Mouse (Mus musculus): Measurements from ENCODE around the gene 1700013F07Rik.
"Not testable (repeated sequence)": the region's sequence is repeated elsewhere in the genome, so short reads cannot be mapped to it uniquely, and the experiment has no call there.

The 1700013F07Rik gene

DNA sequence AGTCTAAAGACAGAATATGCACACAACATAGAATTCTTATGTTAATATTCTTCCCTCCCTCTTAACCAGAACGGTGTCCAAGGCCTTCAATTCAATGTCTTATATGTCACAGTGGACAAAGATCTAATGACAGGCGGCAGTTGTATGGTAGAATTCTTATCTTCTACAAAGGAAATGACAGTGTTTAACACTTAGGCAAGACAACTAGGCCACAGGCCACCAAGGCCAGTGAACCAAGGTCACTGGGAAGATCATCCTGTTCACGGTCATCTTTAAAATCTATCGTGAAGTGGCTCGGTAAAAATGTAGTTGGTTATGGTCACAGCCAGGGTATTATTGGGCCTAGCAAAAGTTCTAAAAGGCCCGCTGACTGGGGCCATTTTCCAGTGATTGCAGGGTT lies at the start of gene 1700013F07Rik:
1700013F07Rik (plus strand) TSS at position 200 of the 400 bp plus-strand sequence.
- DNase-seq = no peak

DNA sequence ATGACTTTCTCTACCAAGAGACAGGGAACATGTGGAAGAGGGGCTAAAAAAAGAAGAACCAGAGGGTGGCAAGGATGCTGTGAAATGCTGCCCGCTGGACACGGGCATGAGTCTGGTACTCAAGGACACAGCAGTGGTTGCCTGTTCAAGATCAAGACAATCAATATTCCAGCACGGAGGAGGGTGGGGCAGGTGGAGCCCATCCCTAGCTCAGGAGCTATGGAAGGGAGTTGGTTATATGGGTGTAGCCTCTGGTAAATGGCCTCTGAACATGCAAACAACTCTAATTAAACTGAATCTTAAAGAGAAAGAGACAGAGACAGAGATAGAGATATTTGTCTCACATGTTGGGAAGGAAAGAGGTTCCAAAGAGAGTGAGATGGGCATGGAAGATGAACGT lies 49.2 kb upstream of the 1700013F07Rik start:
- DNase-seq = no peak

DNA sequence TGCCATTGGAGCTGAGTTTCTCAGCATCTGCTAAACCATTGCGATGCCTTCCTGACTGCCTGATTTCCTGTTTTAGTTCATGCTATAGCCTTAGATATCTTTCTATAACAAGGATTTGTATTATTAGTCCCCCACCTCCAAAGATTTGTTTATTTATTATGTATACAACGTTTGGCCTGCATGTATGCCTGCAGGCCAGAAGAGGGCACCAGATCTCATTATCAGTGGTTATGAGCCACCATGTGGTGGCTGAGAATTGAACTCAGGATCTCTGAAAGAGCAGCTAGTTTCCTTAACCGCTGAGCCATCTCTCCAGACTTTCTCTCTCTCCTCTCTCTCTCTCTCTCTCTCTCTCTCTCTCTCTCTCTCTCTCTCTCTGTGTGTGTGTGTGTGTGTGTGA lies 44.0 kb upstream of the 1700013F07Rik start:
- DNase-seq = no peak

DNA sequence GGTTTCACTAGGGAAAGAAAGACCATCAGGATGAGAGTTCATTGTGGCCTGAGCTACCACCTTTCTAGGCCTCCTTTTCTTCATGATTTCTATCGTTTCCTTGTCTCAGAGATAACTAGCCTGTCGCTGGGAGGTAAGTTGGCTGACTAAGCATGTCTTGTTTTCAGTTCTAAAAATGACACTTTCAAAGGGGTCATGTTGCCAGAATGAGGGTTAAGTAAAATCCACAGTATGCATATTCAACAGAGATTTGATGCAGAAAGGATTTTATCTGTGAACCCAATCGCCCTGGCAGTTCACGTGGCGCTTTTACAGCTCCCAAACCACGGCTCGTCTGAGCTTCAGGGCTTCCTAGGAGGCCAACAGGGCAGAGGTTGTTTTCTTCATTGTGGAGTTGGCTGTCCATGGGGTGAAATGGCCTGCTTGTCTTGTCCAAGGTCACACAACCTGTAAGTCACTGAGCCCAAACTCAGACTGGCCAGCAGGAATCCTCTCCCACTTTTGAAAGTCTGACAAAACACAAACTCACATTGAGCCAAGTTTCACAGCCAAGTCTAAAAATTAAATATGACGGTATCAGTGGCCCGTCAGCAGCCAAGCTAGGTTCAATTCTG lies 39.0 kb upstream of the 1700013F07Rik start:
- peak in 1 of 2 experiments; percentile 25 for DNase-seq

DNA sequence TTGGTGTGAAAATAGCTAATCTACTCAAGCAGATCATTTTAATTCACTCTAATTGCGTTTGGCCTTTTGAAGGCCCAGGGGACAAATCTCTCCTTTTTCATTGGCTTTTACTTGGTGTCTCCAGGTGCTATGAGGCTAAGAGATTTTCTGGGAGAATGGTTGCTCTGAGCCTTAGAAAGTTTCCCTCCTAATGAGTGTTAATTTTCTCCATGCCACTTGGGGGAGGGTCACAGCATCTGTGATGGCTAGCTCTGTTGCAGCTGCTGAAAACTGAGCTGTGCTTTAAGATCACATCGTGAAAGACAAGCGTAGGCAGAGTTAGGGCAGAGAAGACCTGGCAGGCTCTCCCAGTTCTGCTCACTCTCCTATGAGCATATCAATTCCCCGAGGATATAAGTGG lies 38.5 kb upstream of the 1700013F07Rik start:
- DNase-seq = no peak

DNA sequence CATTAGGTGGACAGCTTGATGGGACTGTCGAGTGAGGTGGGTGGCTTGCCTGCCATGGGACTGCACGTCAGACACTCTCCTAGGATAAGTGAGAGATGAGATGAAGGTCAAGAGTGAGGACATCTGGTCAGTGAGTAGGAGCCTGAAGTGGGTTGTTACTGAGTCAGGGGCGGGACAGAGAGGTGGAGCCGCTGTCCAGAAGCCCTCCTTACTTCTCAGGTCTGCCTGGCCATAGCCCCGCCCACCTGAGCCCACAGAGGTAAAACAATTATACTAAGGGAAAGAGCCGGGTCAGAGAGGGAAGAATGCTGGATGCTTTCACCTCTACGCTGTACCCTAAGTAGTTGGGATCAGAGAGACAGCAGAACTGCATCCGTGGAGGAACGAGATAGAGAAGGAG lies 36.3 kb upstream of the 1700013F07Rik start:
- no peak for DNase-seq

DNA sequence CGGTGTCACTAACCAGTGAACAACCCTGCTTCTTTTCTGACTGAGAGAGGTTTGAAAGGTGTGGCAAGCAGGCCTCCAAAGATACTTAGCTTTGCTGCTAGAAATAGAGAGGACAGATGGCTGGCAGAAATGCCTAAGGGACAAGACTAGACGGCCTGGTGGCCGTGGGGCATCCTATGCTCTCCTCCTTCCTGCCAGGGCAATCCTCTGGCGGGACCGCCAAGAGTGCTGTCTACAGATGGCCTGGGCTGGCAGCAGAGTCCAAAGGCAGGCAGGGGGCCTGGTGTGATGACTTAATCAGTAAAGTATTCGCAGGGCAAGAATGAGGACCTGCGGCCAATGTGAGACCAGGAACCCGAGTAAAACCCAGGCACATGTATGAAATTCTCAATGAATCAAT lies 34.1 kb upstream of the 1700013F07Rik start:
- peak in 1 of 2 experiments; percentile 33 for DNase-seq

DNA sequence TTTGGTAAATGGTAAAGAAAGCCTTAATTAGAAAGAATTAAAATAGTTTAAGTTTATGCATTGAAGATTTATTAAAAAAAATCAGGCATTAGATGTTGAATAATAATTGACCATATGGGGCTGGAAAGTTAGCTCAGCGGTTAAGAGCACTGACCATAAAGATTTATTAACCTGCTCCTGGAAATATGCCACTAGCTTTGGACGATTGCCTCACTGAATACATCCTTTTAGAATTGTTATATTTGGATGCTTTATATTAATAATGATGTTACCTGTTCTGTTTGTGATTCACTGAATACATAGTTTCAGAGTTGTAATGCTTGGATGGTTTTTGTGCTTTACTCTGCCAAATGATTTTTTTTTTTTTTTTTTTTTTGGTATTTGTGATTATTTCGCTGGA lies 32.5 kb upstream of the 1700013F07Rik start:
- not testable (repeated sequence) for DNase-seq

DNA sequence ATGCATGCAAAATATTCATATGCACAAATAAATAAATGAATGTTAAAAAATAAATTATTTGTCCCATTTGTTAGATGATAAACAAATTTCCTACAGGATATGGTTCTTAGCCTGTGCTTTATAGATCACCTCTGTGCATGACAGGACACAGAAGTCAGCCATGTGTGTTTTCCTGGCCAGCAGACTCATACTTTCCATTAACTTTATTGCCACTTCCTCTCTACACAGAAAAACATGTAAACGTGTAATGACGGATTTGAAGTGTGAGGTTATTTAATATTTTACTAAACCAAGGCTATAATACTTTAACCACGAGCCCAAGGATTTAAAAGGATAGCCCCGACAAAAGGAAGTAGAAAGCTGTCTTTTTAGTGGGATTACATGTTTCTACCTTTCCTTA lies 30.0 kb upstream of the 1700013F07Rik start:
- no peak for DNase-seq

DNA sequence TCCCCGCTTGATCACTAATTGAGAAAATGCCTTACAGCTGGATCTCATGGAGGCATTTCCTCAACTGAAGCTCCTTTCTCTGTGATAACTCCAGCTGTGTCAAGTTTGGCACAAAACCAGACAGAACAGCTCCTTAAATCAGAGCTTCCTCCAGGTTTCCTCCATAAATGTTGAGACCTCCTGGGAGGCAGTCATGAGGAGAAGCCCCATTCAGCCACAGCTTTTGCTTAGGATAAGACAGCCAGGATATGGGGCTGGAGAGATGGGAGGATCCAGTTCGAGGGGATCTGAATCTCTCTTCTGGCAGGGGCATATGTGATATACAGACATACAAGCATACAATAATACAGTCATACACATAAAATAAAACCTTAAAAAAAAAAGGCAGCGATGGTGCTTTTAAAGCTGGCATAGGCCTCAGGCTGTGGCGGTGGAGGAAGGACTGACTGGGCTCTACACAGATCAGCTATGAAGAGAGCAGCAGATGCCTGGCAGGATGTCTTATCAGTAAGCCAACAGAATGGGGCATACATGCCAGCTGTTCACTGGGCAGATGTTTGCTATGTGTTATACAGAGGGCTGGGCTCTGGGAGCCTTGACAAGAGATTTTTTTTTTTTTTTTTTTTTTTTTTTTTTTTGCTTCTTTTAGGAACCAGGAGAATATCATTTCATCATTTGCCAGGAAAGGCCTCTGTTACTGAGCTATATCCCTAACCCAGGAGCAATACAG lies 25.0 kb upstream of the 1700013F07Rik start:
- no peak for DNase-seq

DNA sequence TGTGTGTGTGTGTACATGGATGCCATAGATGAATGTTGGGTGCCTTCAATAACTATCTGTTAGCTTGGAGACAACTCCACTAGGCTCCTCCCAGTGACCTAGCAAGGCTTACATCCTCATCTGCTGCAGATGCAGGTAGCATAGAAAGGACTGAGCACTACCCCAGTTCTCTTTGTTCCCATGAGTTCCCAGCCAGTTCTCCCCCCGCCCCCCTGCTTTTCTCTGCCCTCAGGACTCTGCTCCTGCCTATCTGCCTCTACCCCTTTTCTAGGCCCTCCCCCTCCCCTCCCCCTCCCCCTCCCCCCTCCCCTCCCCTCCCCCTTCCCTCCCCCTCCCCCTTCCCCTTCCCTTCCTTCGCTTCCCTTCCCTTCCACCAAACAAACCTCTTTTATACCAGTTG lies 23.8 kb upstream of the 1700013F07Rik start:
- no peak for DNase-seq

DNA sequence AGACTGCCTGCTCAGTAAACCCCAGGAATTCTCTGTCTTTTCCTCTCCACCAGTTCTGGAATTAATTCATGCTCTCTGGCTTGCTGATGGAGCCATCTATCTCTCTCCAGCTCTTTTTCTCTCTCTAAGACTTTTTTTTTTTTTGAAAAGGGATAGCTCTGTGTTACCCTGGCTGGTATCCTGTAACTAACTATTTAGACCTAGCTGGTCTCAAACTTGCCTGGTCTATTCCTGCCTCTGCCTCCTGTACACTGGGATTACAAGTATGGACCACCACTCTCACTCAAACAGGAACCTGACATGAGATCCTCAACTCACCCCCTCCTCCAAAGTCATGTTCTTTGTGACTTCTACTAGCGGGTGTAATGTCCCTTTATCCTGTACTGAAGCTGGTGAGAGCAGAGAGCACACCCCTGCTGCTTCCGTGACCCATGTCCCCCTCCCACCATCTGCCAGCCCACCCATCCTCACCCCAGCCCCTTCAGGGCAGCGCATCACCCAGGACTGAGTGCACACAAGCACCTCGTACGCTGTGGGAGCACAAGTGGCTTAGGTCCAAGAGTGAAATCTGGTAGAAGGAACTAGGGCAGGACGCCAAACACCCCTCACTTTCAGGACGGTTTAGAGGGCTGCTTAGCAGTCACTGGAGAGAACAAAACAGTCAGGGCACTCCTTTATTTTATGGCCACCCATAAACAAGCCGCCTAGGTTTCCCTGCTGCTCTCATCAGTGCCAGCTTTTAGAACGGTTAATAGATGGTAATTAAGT lies 23.1 kb upstream of the 1700013F07Rik start:
- DNase-seq = no peak

DNA sequence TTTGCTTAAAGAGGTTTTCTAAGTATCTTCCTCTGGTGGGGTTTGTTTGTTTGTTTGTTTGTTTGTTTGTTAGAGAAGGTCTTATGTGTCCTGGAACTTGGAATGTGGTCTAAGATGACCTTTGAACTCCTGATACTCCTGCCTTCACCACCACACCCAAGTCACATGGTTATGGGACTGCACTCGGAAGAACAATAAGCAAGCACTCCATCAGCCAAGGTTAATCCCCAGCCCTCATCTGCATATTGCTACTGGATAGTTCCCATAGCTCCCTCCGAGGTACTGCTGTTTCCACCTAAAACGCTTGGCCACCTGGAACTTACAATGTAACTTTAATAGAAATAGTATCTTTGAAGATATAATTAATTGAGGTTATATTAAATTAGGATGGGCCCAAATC lies 20.5 kb upstream of the 1700013F07Rik start:
- DNase-seq = no peak

DNA sequence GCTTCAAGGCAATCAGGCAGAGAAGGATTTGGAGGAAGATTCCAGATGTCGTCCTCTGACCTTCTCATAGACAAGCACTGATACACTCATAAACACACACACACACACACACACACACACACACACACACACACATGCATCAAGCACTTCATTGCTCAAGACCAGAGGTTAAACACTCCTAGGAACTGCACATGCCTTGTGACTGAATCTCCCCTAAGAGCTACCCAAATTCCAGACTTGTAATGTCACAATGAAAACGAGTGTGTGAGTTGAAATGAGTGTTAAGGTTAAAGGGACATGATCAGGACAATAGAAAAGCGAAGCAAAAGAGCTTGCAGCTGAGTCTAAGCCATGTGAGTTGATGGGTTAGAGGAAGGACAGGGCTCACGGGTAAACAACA lies 15.7 kb upstream of the 1700013F07Rik start:
- no peak for DNase-seq

DNA sequence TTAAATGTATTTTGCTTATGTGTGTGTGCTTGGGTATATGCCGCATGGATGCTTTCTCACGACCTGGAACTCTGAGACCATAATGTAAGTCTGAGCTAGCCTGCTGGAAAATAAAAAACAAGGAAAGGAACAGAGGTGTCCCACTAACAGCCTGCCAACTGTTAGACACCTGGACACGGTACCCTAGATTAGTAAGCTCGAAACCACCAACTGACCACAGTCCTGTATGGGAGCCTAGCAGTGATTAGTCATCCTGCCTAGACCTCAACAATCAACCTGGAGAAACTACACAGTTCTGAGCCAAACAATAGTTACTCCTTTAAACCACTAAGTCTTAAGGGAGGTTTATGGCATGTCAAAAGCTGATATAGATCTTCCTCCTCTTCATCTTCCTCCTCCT lies 10.5 kb upstream of the 1700013F07Rik start:
- no peak for DNase-seq

DNA sequence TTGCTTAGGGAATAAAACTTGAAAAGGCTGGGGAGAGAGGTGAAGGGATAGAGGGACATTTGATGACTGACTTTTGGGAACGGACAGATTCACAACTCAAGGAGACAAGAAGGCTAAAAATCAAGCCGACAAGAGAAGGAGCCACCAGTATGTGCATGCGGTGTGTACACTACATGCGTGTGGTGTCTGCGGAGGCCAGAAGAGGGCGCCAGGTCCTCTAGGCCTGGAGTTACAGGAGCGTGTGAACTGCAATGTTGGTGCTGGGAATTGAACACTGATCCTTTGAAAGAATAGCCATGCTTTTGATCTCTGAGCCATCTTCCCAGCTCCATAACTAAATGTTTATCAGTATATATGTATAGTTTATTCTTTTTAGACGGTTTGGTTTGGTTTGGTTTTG lies 5.5 kb upstream of the 1700013F07Rik start:
- no peak for DNase-seq

DNA sequence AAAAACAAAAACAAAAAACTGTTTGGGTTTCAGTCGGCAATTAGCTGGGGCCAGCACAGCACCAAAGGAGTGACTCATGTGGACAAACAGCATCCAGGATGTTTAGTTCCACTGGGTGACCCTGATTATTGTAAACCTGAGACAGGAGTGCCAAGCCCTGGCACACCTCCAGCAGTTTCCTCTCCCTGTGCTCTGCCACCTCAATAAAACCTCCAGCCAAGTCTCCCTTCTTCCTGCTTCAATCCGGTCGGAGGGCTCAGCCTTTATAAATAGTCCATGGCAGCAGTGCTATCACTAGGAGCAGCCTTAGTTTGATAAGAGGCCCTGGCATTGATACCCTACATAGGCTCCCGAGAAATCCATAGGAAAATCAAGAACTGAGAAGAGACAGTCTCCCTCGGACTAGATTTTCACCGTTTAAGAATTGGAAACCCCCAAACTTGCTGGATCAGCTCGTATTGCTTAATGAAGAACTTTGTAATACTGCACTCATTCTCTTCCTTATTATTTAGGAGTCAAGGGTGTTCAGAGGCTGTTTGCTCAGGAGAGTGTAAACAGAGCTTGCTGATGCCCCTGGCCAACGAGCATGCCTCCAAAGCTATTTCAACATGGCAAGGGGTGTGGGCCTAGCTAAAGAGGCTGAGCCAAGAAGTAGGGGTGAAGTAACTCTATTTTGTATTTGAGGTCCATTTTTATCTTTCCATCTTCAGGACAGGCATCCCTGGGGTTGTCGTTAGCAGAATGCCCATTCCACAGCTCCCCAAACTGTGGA lies 650 bp upstream of the 1700013F07Rik start:
- peak; percentile 41 to 51 for DNase-seq

DNA sequence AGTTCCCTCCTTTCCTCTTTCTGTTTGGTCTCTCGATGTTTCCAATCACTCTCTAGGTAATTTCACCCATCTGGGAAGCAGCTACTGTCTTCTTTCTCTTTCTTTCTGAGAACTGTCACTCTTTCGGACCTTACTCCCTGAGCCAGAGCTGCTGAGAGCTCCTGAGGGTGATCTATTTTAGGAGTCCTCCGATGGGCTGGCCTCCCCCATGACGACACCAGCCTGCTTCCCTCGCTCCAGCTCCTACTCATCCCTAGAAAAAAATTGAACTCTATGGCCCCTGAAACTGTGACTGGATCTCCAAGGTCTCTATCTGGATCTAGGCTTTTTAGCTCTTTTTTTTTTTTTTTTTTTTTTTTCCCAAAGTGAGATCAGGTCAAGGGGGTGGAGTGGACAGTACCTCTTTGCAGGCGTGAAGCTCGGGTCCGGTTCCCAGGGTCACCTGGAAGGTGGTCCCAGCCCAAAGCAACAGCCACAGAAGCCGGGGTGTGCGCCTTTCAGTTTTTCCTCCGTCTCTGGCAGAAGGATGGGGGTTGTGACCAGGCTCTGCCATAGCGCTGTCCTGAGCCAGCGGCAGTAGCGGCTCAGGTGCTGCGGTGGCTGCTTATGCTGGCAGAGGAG lies 2.1 kb downstream of the 1700013F07Rik start:
- DNase-seq = no peak

DNA sequence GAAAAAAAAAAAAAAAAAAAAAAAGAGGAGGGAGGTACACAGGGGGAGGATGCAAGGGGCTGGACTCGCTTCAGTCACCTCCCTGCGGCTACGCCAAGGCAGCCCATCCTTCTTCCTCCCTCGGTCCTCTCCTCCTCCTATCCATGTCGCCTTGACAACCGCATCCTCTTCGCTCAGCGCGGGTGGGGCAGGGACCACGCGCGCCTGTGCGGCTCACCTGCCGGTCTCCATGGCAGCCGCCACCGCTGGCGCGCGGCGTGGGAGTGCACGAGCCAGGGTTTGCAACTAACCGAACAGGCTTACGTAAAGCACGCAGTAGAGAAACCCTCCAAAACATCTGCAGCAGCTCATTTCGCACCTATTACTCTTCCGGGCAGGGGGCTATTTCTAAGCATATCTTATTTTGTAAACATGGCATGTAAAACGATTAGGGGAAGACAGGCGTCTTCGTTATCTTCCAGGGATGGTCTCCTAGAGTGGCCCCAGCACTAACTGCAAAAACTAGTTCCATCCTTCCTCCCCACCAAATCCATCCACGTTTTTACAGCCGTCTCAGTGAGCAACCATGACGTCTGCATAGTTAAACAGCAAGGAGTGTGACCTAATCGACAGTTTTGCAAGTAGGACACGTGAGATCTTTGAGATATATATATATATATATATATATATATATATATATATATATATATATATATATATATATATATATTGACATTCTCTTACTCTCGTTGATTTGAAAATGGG lies 2.7 kb downstream of the 1700013F07Rik start, which contains the start of gene 5330417C22Rik:
5330417C22Rik (minus strand) TSS at position 20 of the 744 bp plus-strand sequence.
- peak; percentile 10 to 23 for DNase-seq

DNA sequence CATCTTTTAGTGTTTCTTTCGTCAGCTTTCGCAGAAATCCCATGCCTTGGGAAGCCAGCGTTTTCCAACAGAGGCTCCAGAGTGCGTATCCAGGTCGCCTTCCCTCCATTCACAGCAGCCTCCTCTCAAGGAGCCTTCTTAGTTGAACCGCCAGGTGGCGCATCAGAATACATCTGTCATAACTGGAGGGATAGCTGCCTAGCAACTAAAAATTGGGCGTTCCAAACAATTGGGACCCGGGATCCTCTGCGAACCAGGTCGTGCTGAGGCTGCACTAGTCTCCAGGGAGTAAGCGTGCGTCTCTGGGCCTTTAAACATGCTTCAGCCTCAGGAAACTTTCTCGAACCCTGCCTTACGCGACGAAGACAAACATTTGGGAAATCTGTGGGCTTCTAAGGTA lies 3.4 kb downstream of the 1700013F07Rik start:
- DNase-seq = peak; percentile 78 to 86

DNA sequence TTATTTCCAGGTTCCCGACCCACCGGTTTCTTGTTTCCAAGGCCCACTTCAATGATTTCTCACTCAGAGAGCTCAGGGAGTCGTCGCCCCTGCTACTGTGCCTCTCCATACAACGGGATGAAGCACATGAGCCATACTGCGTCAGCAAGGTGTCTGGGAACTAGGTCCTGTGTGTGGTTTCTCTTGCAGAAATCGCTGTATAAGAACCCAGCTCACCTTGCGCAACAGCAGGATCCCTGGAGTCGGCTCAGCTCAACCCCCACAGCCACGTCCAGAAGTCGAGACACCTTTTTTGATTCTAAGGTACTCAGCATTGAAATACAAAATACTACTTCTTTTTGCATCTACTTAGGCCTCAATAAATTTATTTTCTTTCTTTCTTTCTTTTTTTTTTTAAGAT lies 8.3 kb downstream of the 1700013F07Rik start:
- DNase-seq = no peak

DNA sequence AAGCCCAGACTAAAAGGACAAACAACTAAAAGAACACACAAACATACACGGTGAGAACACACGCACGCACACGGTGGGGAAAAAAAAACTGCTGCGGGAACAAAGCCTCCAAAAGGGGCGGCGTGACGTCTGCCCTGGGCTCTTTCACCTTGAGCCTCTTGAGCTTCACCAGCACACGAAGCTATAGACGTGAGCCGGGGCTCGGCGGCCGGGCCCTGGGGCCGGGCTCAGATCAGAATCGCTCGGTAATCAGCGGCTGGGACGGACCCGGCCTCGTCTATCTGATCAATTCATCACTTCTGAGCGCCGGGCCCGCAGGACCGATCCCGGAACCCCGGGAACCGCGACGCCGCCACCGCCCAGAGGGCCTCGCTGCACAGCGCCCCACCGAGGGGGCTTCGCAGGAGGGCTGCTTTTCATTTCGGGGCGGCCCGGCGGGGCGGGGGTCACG lies 20.2 kb downstream of the 1700013F07Rik start:
- DNase-seq = peak in 1 of 2 experiments; percentile 28

Measured in kidney, adult 8-10 months (tissue).